In genomic region chr15:77928673-77929331, GRCm38 (mm10) we compare ENCODE assay signal across 8 mouse cellular contexts. TPM values are rescaled to one million over a fixed set of nuclear protein-coding genes. Genes with fewer than 3 reads are reported as not detected.
DNase-seq lines count a peak whose midpoint lies in the region; ATAC-seq and TF ChIP-seq lines count a peak whose summit lies in the region.

TSS of gene Txn2 (minus strand) at chr15:77929006.

- H3K27ac ChIP-seq in forebrain, embryonic 12.5 days: peak within 1 kb of the TSS; percentile 93
- peak within 1 kb of the TSS; percentile 95 for H3K27ac ChIP-seq in heart, postnatal 0 days (ENCODE audit: low read depth)
- peak within 1 kb of the TSS; percentile 91 for H3K27ac ChIP-seq in liver, embryonic 16.5 days (ENCODE audit: low read length)
- peak within 1 kb of the TSS; percentile 97 for H3K27ac ChIP-seq in neural tube, embryonic 13.5 days (replicated peaks)
- H3K27ac ChIP-seq in testis, adult 2 months (ENCODE audit: control insufficient read depth, insufficient read depth, low read depth, low read length): peak within 1 kb of the TSS; percentile 90

- under 1% methylated on average over 33 of the region's 34 CpGs for WGBS in forebrain, embryonic 12.5 days
- WGBS in heart, postnatal 0 days: under 1% methylated on average over 34 of the region's 34 CpGs
- under 1% methylated on average over 34 of the region's 34 CpGs for whole genome bisulfite sequencing in liver, embryonic 16.5 days (ENCODE audit: insufficient replicate concordance)
- WGBS in neural tube, embryonic 13.5 days: 0% methylated on average over 31 of the region's 34 CpGs

- H3K9ac ChIP-seq in forebrain, embryonic 12.5 days: peak within 1 kb of the TSS; percentile 73
- peak within 1 kb of the TSS; percentile 64 for H3K9ac ChIP-seq in heart, postnatal 0 days (replicated peaks; ENCODE audit: low read depth, low read length)
- H3K9ac ChIP-seq in liver, embryonic 16.5 days (ENCODE audit: low read depth, low read length): peak within 1 kb of the TSS; percentile 79
- peak within 1 kb of the TSS; percentile 85 for H3K9ac ChIP-seq in neural tube, embryonic 13.5 days

- peak; percentile 99 for DNase-seq in c-Kit-positive CD71-positive TER-119-positive erythroid progenitor cells, embryonic 14.5 days (ENCODE audit: low spot score)
- DNase-seq in heart, postnatal 0 days (ENCODE audit: low spot score): peak; percentile 100
- DNase-seq in kidney, postnatal 4 days: peak; percentile 94 to 97

- peak within 1 kb of the TSS; percentile 84 for H3K4me2 ChIP-seq in forebrain, embryonic 12.5 days
- peak within 1 kb of the TSS; percentile 68 for H3K4me2 ChIP-seq in heart, postnatal 0 days (ENCODE audit: low read depth, low read length)
- peak within 1 kb of the TSS; percentile 87 for H3K4me2 ChIP-seq in liver, embryonic 16.5 days (ENCODE audit: low read depth, low read length)
- peak within 1 kb of the TSS; percentile 84 for H3K4me2 ChIP-seq in neural tube, embryonic 13.5 days

- no peaks in the 10 kb centered on the region for H3K27me3 ChIP-seq in E14TG2a.4 (ENCODE audit: insufficient read depth, low read length)
- H3K27me3 ChIP-seq in forebrain, embryonic 12.5 days: 0 out of 2 replicates have a peak, but pooled peaks cover 3% of the 10 kb centered on the region
- H3K27me3 ChIP-seq in heart, postnatal 0 days (ENCODE audit: control insufficient read depth, insufficient read depth, low read length): no peaks in the 10 kb centered on the region
- H3K27me3 ChIP-seq in liver, embryonic 16.5 days (ENCODE audit: control insufficient read depth, insufficient read depth, low read depth, low read length): no peaks in the 10 kb centered on the region
- H3K27me3 ChIP-seq in neural tube, embryonic 13.5 days: no peaks in the 10 kb centered on the region
- no peaks in the 10 kb centered on the region for H3K27me3 ChIP-seq in testis, adult 2 months (ENCODE audit: control insufficient read depth, insufficient read depth, low read length)

- peaks cover 45% of the 10 kb centered on the region for H3K4me1 ChIP-seq in E14TG2a.4 (replicated peaks; ENCODE audit: low read depth, low read length)
- H3K4me1 ChIP-seq in forebrain, embryonic 12.5 days: peaks cover 21% of the 10 kb centered on the region
- H3K4me1 ChIP-seq in heart, postnatal 0 days (ENCODE audit: control insufficient read depth, insufficient read depth): peaks cover 23% of the 10 kb centered on the region
- H3K4me1 ChIP-seq in liver, embryonic 16.5 days (ENCODE audit: control insufficient read depth, low read depth, low read length): peaks cover 48% of the 10 kb centered on the region
- peaks cover 31% of the 10 kb centered on the region for H3K4me1 ChIP-seq in neural tube, embryonic 13.5 days (replicated peaks)
- peaks cover 5% of the 10 kb centered on the region for H3K4me1 ChIP-seq in testis, adult 2 months (ENCODE audit: control insufficient read depth, insufficient read depth, low read length)

- no peaks in the 10 kb centered on the region for H3K9me3 ChIP-seq in E14TG2a.4 (ENCODE audit: low read length)
- H3K9me3 ChIP-seq in forebrain, embryonic 12.5 days: no peaks in the 10 kb centered on the region
- no peaks in the 10 kb centered on the region for H3K9me3 ChIP-seq in heart, postnatal 0 days (replicated peaks; ENCODE audit: control insufficient read depth, low read length)
- H3K9me3 ChIP-seq in liver, embryonic 16.5 days (replicated peaks; ENCODE audit: control insufficient read depth, low read length): no peaks in the 10 kb centered on the region
- no peaks in the 10 kb centered on the region for H3K9me3 ChIP-seq in neural tube, embryonic 13.5 days

- H3K36me3 ChIP-seq in E14TG2a.4 (ENCODE audit: insufficient read depth, low read length): peaks cover 39% of the 10 kb centered on the region
- peaks cover 27% of the 10 kb centered on the region for H3K36me3 ChIP-seq in forebrain, embryonic 12.5 days (replicated peaks)
- H3K36me3 ChIP-seq in heart, postnatal 0 days (replicated peaks; ENCODE audit: control insufficient read depth, insufficient read depth, low read length): peaks cover 29% of the 10 kb centered on the region
- peaks cover 11% of the 10 kb centered on the region for H3K36me3 ChIP-seq in liver, embryonic 16.5 days (ENCODE audit: control insufficient read depth, insufficient read depth)
- peaks cover 36% of the 10 kb centered on the region for H3K36me3 ChIP-seq in neural tube, embryonic 13.5 days
- H3K36me3 ChIP-seq in testis, adult 2 months (ENCODE audit: control insufficient read depth, insufficient read depth, low read length): no peaks in the 10 kb centered on the region; the same call in 1 of the 2 replicates

- TF ChIP-seq POLR2A in testis, adult 2 months (IDR thresholded peaks at IDR 0.05; ENCODE audit: control insufficient read depth, low read depth, low read length): peak; percentile 71

- H3K4me3 ChIP-seq in E14TG2a.4 (replicated peaks; ENCODE audit: low read length): peak within 1 kb of the TSS; percentile 93
- H3K4me3 ChIP-seq in forebrain, embryonic 12.5 days (replicated peaks): peak within 1 kb of the TSS; percentile 78
- H3K4me3 ChIP-seq in heart, postnatal 0 days (ENCODE audit: low read depth, low read length): peak within 1 kb of the TSS; percentile 74
- H3K4me3 ChIP-seq in liver, embryonic 16.5 days (ENCODE audit: low read depth, low read length): peak within 1 kb of the TSS; percentile 86
- H3K4me3 ChIP-seq in neural tube, embryonic 13.5 days: peak within 1 kb of the TSS; percentile 82
- H3K4me3 ChIP-seq in testis, adult 2 months (ENCODE audit: control insufficient read depth, low read depth, low read length): peak within 1 kb of the TSS; percentile 95

- peak; percentile 97 for ATAC-seq in forebrain, embryonic 12.5 days (ENCODE audit: low FRiP score)
- peak; percentile 93 for ATAC-seq in heart, postnatal 0 days (ENCODE audit: insufficient read depth, low read depth)
- peak; percentile 90 for ATAC-seq in liver, embryonic 16.5 days (ENCODE audit: low read depth)
- peak; percentile 97 for ATAC-seq in neural tube, embryonic 13.5 days (ENCODE audit: low read depth)

- TF ChIP-seq CTCF in E14TG2a.4 (conservative IDR thresholded peaks at IDR 0.05; ENCODE audit: low read length): no peak
- TF ChIP-seq CTCF in heart, postnatal 0 days (IDR thresholded peaks at IDR 0.05; ENCODE audit: low read depth): no peak
- TF ChIP-seq CTCF in testis, adult 2 months (IDR thresholded peaks at IDR 0.05; ENCODE audit: control insufficient read depth, insufficient read depth, insufficient replicate concordance, low read depth, low read length): no peak

- TF ChIP-seq EP300 in heart, postnatal 0 days (IDR thresholded peaks at IDR 0.05; ENCODE audit: low read depth): peak; percentile 45; the same call in 1 of the 2 replicates

RNA-seq across cellular contexts. Expression of gene Txn2, which starts in this region (rescaled TPM):
- polyA plus RNA-seq in forebrain, embryonic 12.5 days (2016; fragmentation: Nextera tagmentation; extraction: Ambion mirVana): 203 and 210 TPM in 2 replicates
- total RNA-seq in heart, postnatal 0 days (2014; rRNA removed; ENCODE audit: low replicate concordance): 72.2 and 106 TPM in 2 replicates
- polyA plus RNA-seq in heart, postnatal 0 days (2015; fragmentation: Nextera tagmentation; extraction: Ambion mirVana): 317 and 322 TPM in 2 replicates
- polyA plus RNA-seq in liver, embryonic 16.5 days (2015; fragmentation: Nextera tagmentation; extraction: Ambion mirVana): 177 and 180 TPM in 2 replicates
- 206 and 209 TPM in 2 replicates for polyA plus RNA-seq in neural tube, embryonic 13.5 days (2015; fragmentation: Nextera tagmentation; extraction: Ambion mirVana)
- 133 and 144 TPM in 2 replicates for polyA plus RNA-seq in testis, adult 2 months (2012; rRNA removed)

Comparison
In these comparisons a context has a peak if more than half of its experiments do, and no peak if none do; other contexts are left out.
1. Peak in every context shown above with its lines: DNase-seq, ATAC-seq, H3K4me3 ChIP-seq and H3K27ac ChIP-seq.